16 mouse cellular contexts compared by ENCODE assay signal in the genomic region with DNA sequence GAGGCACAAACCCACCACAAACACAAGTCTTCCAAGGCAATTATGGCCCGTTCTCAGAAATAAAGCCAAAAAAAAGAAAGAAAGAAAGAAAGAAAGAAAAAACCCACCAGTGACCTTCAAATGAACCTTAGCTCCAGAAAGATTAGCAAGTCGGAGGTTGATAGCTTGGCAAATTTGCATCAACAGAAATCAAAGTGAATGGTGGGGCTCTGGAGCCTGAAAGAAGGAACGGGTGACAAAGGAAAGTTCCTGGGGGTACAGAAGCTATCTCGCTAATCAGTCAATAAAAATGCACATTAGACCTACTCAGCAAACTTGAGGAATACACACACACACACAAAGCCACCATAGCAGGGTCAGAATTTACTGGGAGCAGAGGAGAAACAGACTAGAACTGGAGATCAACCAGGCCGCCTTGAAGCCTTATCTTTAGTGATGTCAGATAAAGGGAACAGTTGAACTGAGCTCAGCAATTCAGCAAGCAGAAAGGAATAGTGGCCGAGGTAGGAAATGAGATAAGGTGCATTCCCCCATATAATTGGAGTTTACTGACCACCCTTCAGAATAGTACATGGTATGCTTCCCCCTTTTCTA. TPM values are rescaled to one million over a fixed set of nuclear protein-coding genes. Genes with fewer than 3 reads are reported as not detected.
A peak's percentile ranks its signal among the peaks of the same experiment; 100 is the strongest.
DNase-seq lines count a peak whose midpoint lies in the region; ATAC-seq and TF ChIP-seq lines count a peak whose summit lies in the region.
"Had no signal": no experiment of that assay in that cellular context is flagged by ENCODE, and none has a peak within 500 bp of the region (broad histone marks: within the 10 kb centered on the region; RNA-seq: fewer than 3 reads in every experiment).

No protein-coding gene starts in this region.

- H3K36me3 ChIP-seq in heart, embryonic 11.5 days (ENCODE audit: control insufficient read depth, insufficient read depth, low read length) = peaks cover 7% of the 10 kb centered on the region; the same call in 1 of the 2 replicates
- H3K36me3 ChIP-seq in limb, embryonic 13.5 days = 0 out of 2 replicates have a peak, but pooled peaks cover 5% of the 10 kb centered on the region
- H3K36me3 ChIP-seq in limb, embryonic 10.5 days = peaks cover 19% of the 10 kb centered on the region
- H3K36me3 ChIP-seq in ES-E14 (ENCODE audit: control insufficient read depth, insufficient read depth, low read length, poor library complexity, severe bottlenecking) = peaks cover 5% of the 10 kb centered on the region; the same call in 1 of the 2 replicates
- peaks cover 6% of the 10 kb centered on the region; the same call in 1 of the 2 replicates for H3K36me3 ChIP-seq in intestine, postnatal 0 days (ENCODE audit: control insufficient read depth, insufficient read depth)
- no peaks in the 10 kb centered on the region for H3K36me3 ChIP-seq in forebrain, postnatal 0 days (ENCODE audit: insufficient read depth)

- DNase-seq in heart, adult 18-20 months = no peak
- no peak for DNase-seq in limb, embryonic 10.5 days (ENCODE audit: low spot score)
- no peak for DNase-seq in ES-E14 (ENCODE audit: low read depth, low spot score)
- DNase-seq in layer of hippocampus, postnatal 25 days (ENCODE audit: extremely low spot score in 1 of 2, low spot score in 1 of 2) = no peak
- no peak for DNase-seq in forebrain, postnatal 0 days
- DNase-seq: cerebellum, adult 9-11 months; gastrocnemius, postnatal 14 days; kidney, adult 8-10 months; liver, postnatal 0 days; spleen, adult 18-20 months had no signal

- 17% methylated on average over 6 of the region's 6 CpGs for WGBS in heart, embryonic 11.5 days (ENCODE audit: insufficient replicate concordance)
- 43% methylated on average over 6 of the region's 6 CpGs for WGBS in limb, embryonic 13.5 days
- WGBS in limb, embryonic 10.5 days = 44% methylated on average over 6 of the region's 6 CpGs
- WGBS in intestine, postnatal 0 days = 20% methylated on average over 6 of the region's 6 CpGs
- 37% methylated on average over 6 of the region's 6 CpGs for WGBS in forebrain, postnatal 0 days

- H3K4me3 ChIP-seq in heart, embryonic 11.5 days (ENCODE audit: low read depth, low read length) = no peak overlapping the region
- H3K4me3 ChIP-seq in limb, embryonic 13.5 days = no peak overlapping the region
- H3K4me3 ChIP-seq in limb, embryonic 10.5 days = no peak overlapping the region
- no peak overlapping the region for H3K4me3 ChIP-seq in ES-E14 (ENCODE audit: insufficient read depth in 1 of 2, low read depth in 1 of 2, low read length in 2 of 2, poor library complexity in 1 of 2, severe bottlenecking in 1 of 2)
- H3K4me3 ChIP-seq in intestine, postnatal 0 days (ENCODE audit: low read depth, low read length) = no peak overlapping the region
- H3K4me3 ChIP-seq in forebrain, postnatal 0 days (ENCODE audit: low read depth, low read length) = no peak overlapping the region
- H3K4me3 ChIP-seq: erythroblast, embryonic 14.5 days; hindbrain, embryonic 13.5 days had no signal

- ATAC-seq in heart, embryonic 11.5 days (replicated peaks; ENCODE audit: insufficient number of reproducible peaks, low FRiP score, low TSS enrichment) = no peak
- no peak for ATAC-seq in limb, embryonic 13.5 days (ENCODE audit: low FRiP score, low read depth)
- ATAC-seq in intestine, postnatal 0 days = no peak
- ATAC-seq in forebrain, postnatal 0 days = no peak
- ATAC-seq: forebrain, embryonic 16.5 days; liver, postnatal 0 days had no signal

- in situ Hi-C loops in ES-E14 (cut with MboI; ENCODE audit: low sequenced_read_pairs in 2 of 2, unreplicated experiment in 2 of 2) = no loop called here

- H3K9ac ChIP-seq in heart, embryonic 11.5 days (ENCODE audit: low read depth, low read length) = no peak overlapping the region
- H3K9ac ChIP-seq in limb, embryonic 13.5 days = no peak overlapping the region
- H3K9ac ChIP-seq in ES-E14 (ENCODE audit: insufficient read depth, low read depth, low read length, poor library complexity, severe bottlenecking) = no peak overlapping the region
- no peak overlapping the region for H3K9ac ChIP-seq in intestine, postnatal 0 days (ENCODE audit: low read depth, low read length)
- no peak overlapping the region for H3K9ac ChIP-seq in forebrain, postnatal 0 days
- H3K9ac ChIP-seq: hindbrain, embryonic 13.5 days; liver, postnatal 0 days had no signal

- peaks cover 67% of the 10 kb centered on the region for H3K4me1 ChIP-seq in heart, embryonic 11.5 days (ENCODE audit: control insufficient read depth, insufficient read depth, low read length)
- peaks cover 34% of the 10 kb centered on the region for H3K4me1 ChIP-seq in limb, embryonic 13.5 days
- H3K4me1 ChIP-seq in limb, embryonic 10.5 days = peaks cover 20% of the 10 kb centered on the region
- peaks cover 17 to 19% of the 10 kb centered on the region in 2 experiments for H3K4me1 ChIP-seq in ES-E14 (ENCODE audit: control insufficient read depth in 2 of 2, insufficient read depth in 2 of 2, low read length in 2 of 2, poor library complexity in 1 of 2)
- H3K4me1 ChIP-seq in intestine, postnatal 0 days (replicated peaks; ENCODE audit: control insufficient read depth, insufficient read depth, low read length) = peaks cover 16% of the 10 kb centered on the region
- no peaks in the 10 kb centered on the region for H3K4me1 ChIP-seq in forebrain, postnatal 0 days (ENCODE audit: insufficient read depth)

- peak overlapping the region; percentile 45 for H3K4me2 ChIP-seq in heart, embryonic 11.5 days
- H3K4me2 ChIP-seq in limb, embryonic 13.5 days (replicated peaks) = no peak overlapping the region
- peak overlapping the region; percentile 37 for H3K4me2 ChIP-seq in intestine, postnatal 0 days (replicated peaks; ENCODE audit: low read depth)
- no peak overlapping the region for H3K4me2 ChIP-seq in forebrain, postnatal 0 days (ENCODE audit: low read depth)
- H3K4me2 ChIP-seq: hindbrain, embryonic 13.5 days had no signal

- no peaks in the 10 kb centered on the region for H3K9me3 ChIP-seq in heart, embryonic 11.5 days (replicated peaks; ENCODE audit: control insufficient read depth, low read length)
- H3K9me3 ChIP-seq in limb, embryonic 13.5 days = no peaks in the 10 kb centered on the region
- H3K9me3 ChIP-seq in limb, embryonic 10.5 days (replicated peaks) = no peaks in the 10 kb centered on the region
- no peaks in the 10 kb centered on the region for H3K9me3 ChIP-seq in ES-E14 (ENCODE audit: control insufficient read depth, insufficient read depth, low read depth, low read length)
- no peaks in the 10 kb centered on the region for H3K9me3 ChIP-seq in intestine, postnatal 0 days (ENCODE audit: control insufficient read depth)
- no peaks in the 10 kb centered on the region for H3K9me3 ChIP-seq in forebrain, postnatal 0 days (ENCODE audit: low read length)
- H3K9me3 ChIP-seq: hindbrain, embryonic 13.5 days had no signal

- no peaks in the 10 kb centered on the region for H3K27me3 ChIP-seq in heart, embryonic 11.5 days (ENCODE audit: control insufficient read depth, insufficient read depth, low read length)
- no peaks in the 10 kb centered on the region for H3K27me3 ChIP-seq in limb, embryonic 13.5 days
- H3K27me3 ChIP-seq in limb, embryonic 10.5 days (ENCODE audit: low read depth, poor library complexity, severe bottlenecking) = no peaks in the 10 kb centered on the region
- H3K27me3 ChIP-seq in intestine, postnatal 0 days (replicated peaks; ENCODE audit: control insufficient read depth, insufficient read depth, low read length) = no peaks in the 10 kb centered on the region
- H3K27me3 ChIP-seq in forebrain, postnatal 0 days (ENCODE audit: insufficient read depth, low read length) = no peaks in the 10 kb centered on the region
- H3K27me3 ChIP-seq: hindbrain, embryonic 13.5 days had no signal

- TF ChIP-seq CTCF in intestine, postnatal 0 days (IDR thresholded peaks at IDR 0.05; ENCODE audit: low read depth) = no peak
- TF ChIP-seq CTCF in forebrain, postnatal 0 days (IDR thresholded peaks at IDR 0.05; ENCODE audit: low read depth) = no peak

- peak overlapping the region; percentile 25 for H3K27ac ChIP-seq in heart, embryonic 11.5 days (ENCODE audit: low read depth, low read length)
- 0 out of 2 replicates have a peak overlapping the region, but pooled peaks have one; percentile 6 for H3K27ac ChIP-seq in limb, embryonic 13.5 days
- no peak overlapping the region for H3K27ac ChIP-seq in limb, embryonic 10.5 days
- peak overlapping the region; percentile 40; the same call in 1 of the 2 replicates for H3K27ac ChIP-seq in ES-E14 (ENCODE audit: insufficient read depth, low read depth, low read length, poor library complexity, severe bottlenecking)
- no peak overlapping the region for H3K27ac ChIP-seq in intestine, postnatal 0 days (ENCODE audit: low read depth, low read length)
- H3K27ac ChIP-seq in forebrain, postnatal 0 days (ENCODE audit: low read depth, low read length) = no peak overlapping the region
- H3K27ac ChIP-seq: hindbrain, embryonic 13.5 days had no signal

TF ChIP-seq in ES-E14, 5 proteins besides CTCF, POLR2A, EP300 and RAD21:
- TF ChIP-seq MAFK (IDR thresholded peaks at IDR 0.05; ENCODE audit: insufficient read depth, low read depth, low read length) (no peak), CHD2 (IDR thresholded peaks at IDR 0.05; ENCODE audit: low read depth, low read length) (no peak), ZC3H11A (IDR thresholded peaks at IDR 0.05; ENCODE audit: borderline replicate concordance, low read depth, low read length) (no peak), HCFC1 (IDR thresholded peaks at IDR 0.05; ENCODE audit: borderline replicate concordance, insufficient read depth, low read length) (no peak), ZNF384 (IDR thresholded peaks at IDR 0.05; ENCODE audit: low read depth, low read length) (no peak)

RNA-seq across cellular contexts. Expression of gene Lamc1, which starts 11.9 kb away (rescaled TPM):
- polyA plus RNA-seq in heart, embryonic 11.5 days (2014; fragmentation: Nextera tagmentation; extraction: Ambion mirVana) = 87.6 and 98.2 TPM in 2 replicates
- total RNA-seq in heart, adult 18-20 months (2021) = 10 to 100 TPM; 83.1 to 94.8 TPM
- 31.7 and 35.5 TPM in 2 replicates for polyA plus RNA-seq in limb, embryonic 13.5 days (2015; fragmentation: Nextera tagmentation; extraction: Ambion mirVana)
- polyA plus RNA-seq in limb, embryonic 10.5 days (2016; fragmentation: Nextera tagmentation; extraction: Ambion mirVana) = 25.4 and 25.6 TPM in 2 replicates
- total RNA-seq in ES-E14 (2012; rRNA removed) = 313 and 410 TPM in 2 replicates
- polyA plus RNA-seq in intestine, postnatal 0 days (2015; fragmentation: Nextera tagmentation; extraction: Ambion mirVana) = 39.2 and 44.5 TPM in 2 replicates
- 10 to 100 TPM; 30.8 to 31.8 TPM for total RNA-seq in layer of hippocampus, postnatal 25 days (2021)
- total RNA-seq in forebrain, postnatal 0 days (2014; rRNA removed) = 25.2 and 42.4 TPM in 2 replicates
- polyA plus RNA-seq in forebrain, postnatal 0 days (2015; fragmentation: Nextera tagmentation; extraction: Ambion mirVana) = 9.7 and 9.8 TPM in 2 replicates

Comparison
In these comparisons a context has a peak if more than half of its experiments do, and no peak if none do; other contexts are left out.
1. H3K27ac ChIP-seq: peak in heart, embryonic 11.5 days (single experiment), limb, embryonic 13.5 days (single experiment) and ES-E14 (single experiment); none in limb, embryonic 10.5 days (single experiment), intestine, postnatal 0 days (single experiment) and forebrain, postnatal 0 days (single experiment).
2. H3K4me2 ChIP-seq: peak in heart, embryonic 11.5 days (single experiment) and intestine, postnatal 0 days (single experiment); none in limb, embryonic 13.5 days (single experiment) and forebrain, postnatal 0 days (single experiment).